Mouse (Mus musculus): ENCODE data around the gene Aldh3b2. TPM values are rescaled to one million over a fixed set of nuclear protein-coding genes. Genes with fewer than 3 reads are reported as not detected.
"Not testable (repeated sequence)": the region's sequence is repeated elsewhere in the genome, so short reads cannot be mapped to it uniquely, and the experiment has no call there.

Gene Aldh3b2
- polyA plus RNA-seq, 1 experiment from 2014 or later: not detected

GRCm38 (mm10) chr19:3952099-3952498 lies 20.0 kb upstream of the Aldh3b2 start:
- ATAC-seq: no peak
- 63% methylated on average over 1 of the region's 1 CpGs for WGBS
- H3K4me1 ChIP-seq: no peaks in the 10 kb centered on the region

DNA sequence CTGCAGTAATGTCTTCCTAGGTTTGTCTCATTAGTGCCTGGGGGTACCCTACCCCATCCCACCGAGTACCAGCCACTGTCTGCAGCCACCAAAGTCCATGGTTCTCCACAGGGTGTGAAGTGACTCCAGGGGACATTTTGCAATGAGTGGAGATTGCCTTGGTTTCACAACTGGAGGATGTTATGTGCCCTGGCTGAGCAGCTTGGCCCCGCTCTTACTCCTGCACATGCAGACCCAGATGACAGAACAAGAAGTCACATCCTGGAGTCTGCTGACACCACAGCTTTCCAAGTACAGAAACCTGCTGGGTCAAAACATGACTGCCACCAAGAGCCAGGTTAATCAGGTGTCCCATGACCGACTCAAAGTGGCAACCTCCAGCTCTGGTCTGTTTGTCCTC lies 17.1 kb upstream of the Aldh3b2 start:
- ATAC-seq: no peak
- H3K9ac ChIP-seq: no peak overlapping the region
- WGBS: 78% methylated on average over 3 of the region's 3 CpGs

More at GRCm38 (mm10) chr19:3952099-3952498, 20.0 kb upstream of the Aldh3b2 start:
- no peak overlapping the region for H3K4me2 ChIP-seq
- no peak overlapping the region for H3K4me3 ChIP-seq
- no peaks in the 10 kb centered on the region for H3K9me3 ChIP-seq (replicated peaks)
- H3K27me3 ChIP-seq: 0 out of 2 replicates have a peak, but pooled peaks cover 3% of the 10 kb centered on the region
- H3K9ac ChIP-seq: no peak overlapping the region
- H3K36me3 ChIP-seq (ENCODE audit: poor library complexity, severe bottlenecking): no peaks in the 10 kb centered on the region
- H3K27ac ChIP-seq: no peak overlapping the region

GRCm38 (mm10) chr19:3955804-3956203 lies 16.3 kb upstream of the Aldh3b2 start:
- Histone ChIP-seq H3K27me3 (0 out of 2 replicates have a peak, but pooled peaks cover 3% of the 10 kb centered on the region), H3K36me3 (ENCODE audit: poor library complexity, severe bottlenecking) (no peaks in the 10 kb centered on the region), H3K4me1 (no peaks in the 10 kb centered on the region), H3K4me3 (no peak overlapping the region), H3K9ac (no peak overlapping the region), H3K9me3 (replicated peaks) (no peaks in the 10 kb centered on the region), H3K4me2 (no peak overlapping the region), H3K27ac (no peak overlapping the region)
- no peak for ATAC-seq
- WGBS: 47% methylated on average over 4 of the region's 4 CpGs

More for the DNA sequence above, 17.1 kb upstream of the Aldh3b2 start:
- Histone ChIP-seq H3K9me3 (replicated peaks) (no peaks in the 10 kb centered on the region), H3K27me3 (0 out of 2 replicates have a peak, but pooled peaks cover 3% of the 10 kb centered on the region), H3K4me3 (no peak overlapping the region), H3K4me1 (no peaks in the 10 kb centered on the region), H3K36me3 (ENCODE audit: poor library complexity, severe bottlenecking) (no peaks in the 10 kb centered on the region), H3K27ac (no peak overlapping the region), H3K4me2 (no peak overlapping the region)

DNA sequence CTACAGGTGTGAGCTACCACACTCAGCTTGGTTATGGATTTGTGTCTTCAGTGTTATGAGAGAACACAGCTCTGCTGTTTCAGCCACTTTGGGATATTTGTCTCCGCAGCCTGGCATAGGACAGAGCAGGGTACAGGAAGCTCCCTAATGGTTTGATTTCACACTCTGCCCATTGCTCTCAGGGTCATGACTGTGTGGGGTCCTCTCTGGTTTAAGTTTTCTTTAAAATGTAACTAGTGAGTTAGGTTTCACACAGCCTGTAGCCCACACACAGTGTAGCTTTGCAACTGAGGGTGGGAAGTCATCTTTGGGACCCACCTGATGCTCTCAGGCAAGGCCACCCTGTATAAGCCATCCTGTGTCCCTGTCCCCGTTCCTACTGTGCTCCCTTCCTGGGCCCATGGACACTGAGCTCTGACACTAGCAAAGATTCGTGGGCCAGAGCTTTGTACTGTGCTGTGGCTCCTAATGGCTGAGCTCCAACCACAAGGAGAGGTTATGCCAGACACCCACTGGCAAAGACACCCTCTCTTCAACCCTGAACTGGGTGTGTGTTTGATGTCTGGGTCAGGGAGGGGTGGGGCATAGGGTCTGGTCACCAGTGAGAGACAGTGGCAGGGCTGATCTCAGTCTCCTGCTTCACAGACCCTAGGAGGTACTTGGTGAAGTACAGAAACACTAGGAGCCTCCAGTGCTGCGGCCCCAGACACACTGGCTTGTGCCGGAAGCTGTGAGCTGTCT lies 14.7 kb upstream of the Aldh3b2 start:
- not testable (repeated sequence) for H3K27me3 ChIP-seq; H3K36me3 ChIP-seq (ENCODE audit: poor library complexity, severe bottlenecking); H3K4me2 ChIP-seq; H3K4me3 ChIP-seq; H3K27ac ChIP-seq; ATAC-seq; H3K4me1 ChIP-seq; H3K9ac ChIP-seq; H3K9me3 ChIP-seq (replicated peaks)
- WGBS: 71% methylated on average over 5 of the region's 5 CpGs

DNA sequence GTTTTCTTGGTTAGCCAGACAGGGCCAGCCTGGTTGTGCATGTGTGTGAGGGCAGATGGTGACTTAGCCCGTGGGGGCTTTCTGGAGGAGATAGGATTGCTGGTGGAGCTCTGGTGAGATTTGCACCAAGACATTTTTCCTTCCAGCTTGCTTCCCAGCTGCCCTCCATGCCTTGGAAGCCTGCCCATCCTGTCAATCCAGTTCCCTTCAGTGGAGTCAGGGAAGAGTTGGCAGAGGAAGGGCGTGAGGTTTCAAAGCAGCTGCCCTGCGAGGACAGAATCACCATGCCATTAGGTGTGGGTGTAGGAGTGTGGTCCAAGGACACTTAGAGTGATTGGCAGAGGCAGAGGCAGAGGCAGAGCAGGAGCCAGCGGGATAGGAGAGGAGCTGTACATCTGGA lies 13.7 kb upstream of the Aldh3b2 start, which contains the start of gene Aldh3b3:
Gene Aldh3b3, plus strand, starts transcription at position 176 of the 400 bp plus-strand sequence.
- Histone ChIP-seq H3K9ac (no peak within 1 kb of the TSS), H3K4me1 (no peaks in the 10 kb centered on the region), H3K27me3 (0 out of 2 replicates have a peak, but pooled peaks cover 3% of the 10 kb centered on the region), H3K9me3 (replicated peaks) (no peaks in the 10 kb centered on the region), H3K4me2 (no peak within 1 kb of the TSS), H3K4me3 (no peak within 1 kb of the TSS), H3K27ac (no peak within 1 kb of the TSS), H3K36me3 (ENCODE audit: poor library complexity, severe bottlenecking) (no peaks in the 10 kb centered on the region)
- 73% methylated on average over 4 of the region's 4 CpGs for WGBS
- ATAC-seq: no peak

GRCm38 (mm10) chr19:3959030-3959429 lies 13.1 kb upstream of the Aldh3b2 start:
- H3K4me3 ChIP-seq: no peak overlapping the region
- no peak for ATAC-seq
- no peak overlapping the region for H3K27ac ChIP-seq
- H3K9me3 ChIP-seq (replicated peaks): no peaks in the 10 kb centered on the region
- H3K4me2 ChIP-seq: no peak overlapping the region
- no peaks in the 10 kb centered on the region for H3K36me3 ChIP-seq (ENCODE audit: poor library complexity, severe bottlenecking)
- H3K27me3 ChIP-seq: 0 out of 2 replicates have a peak, but pooled peaks cover 3% of the 10 kb centered on the region
- H3K9ac ChIP-seq: no peak overlapping the region
- no peaks in the 10 kb centered on the region for H3K4me1 ChIP-seq

DNA sequence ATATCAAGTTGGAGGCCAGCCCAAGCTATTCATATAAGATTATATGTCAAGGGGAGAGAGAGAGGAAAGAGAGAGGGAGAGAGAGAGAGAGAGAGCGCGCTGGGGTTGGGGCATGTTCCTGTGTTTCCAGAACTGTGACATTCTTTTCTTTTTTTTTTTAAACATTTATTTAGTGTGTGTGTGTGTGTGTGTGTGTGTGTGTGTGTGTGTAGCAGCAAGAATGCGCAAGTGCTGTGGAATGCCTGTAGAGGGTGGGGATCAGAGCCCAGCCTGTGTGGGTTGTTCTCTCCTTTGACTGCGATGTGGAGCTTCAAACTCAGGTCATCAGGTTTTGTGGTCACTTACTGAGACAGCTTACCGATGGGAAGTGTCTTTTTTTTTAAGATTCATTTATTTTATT lies 11.9 kb upstream of the Aldh3b2 start:
- no peak overlapping the region for H3K4me3 ChIP-seq
- H3K27me3 ChIP-seq: 0 out of 2 replicates have a peak, but pooled peaks cover 3% of the 10 kb centered on the region
- no peak overlapping the region for H3K9ac ChIP-seq
- WGBS: 88% methylated on average over 5 of the region's 5 CpGs
- ATAC-seq: no peak
- no peak overlapping the region for H3K4me2 ChIP-seq
- H3K27ac ChIP-seq: no peak overlapping the region
- H3K9me3 ChIP-seq (replicated peaks): no peaks in the 10 kb centered on the region
- no peaks in the 10 kb centered on the region for H3K36me3 ChIP-seq (ENCODE audit: poor library complexity, severe bottlenecking)
- no peaks in the 10 kb centered on the region for H3K4me1 ChIP-seq

GRCm38 (mm10) chr19:3961805-3962204 lies 10.3 kb upstream of the Aldh3b2 start:
- ATAC-seq: peak; percentile 33; the same call in 1 of the 2 replicates
- H3K9me3 ChIP-seq (replicated peaks); H3K27me3 ChIP-seq; H3K9ac ChIP-seq; H3K36me3 ChIP-seq (ENCODE audit: poor library complexity, severe bottlenecking); H3K4me1 ChIP-seq; H3K4me2 ChIP-seq; H3K27ac ChIP-seq; H3K4me3 ChIP-seq: not testable (repeated sequence)
- 79% methylated on average over 6 of the region's 6 CpGs for WGBS

GRCm38 (mm10) chr19:3962469-3962868 lies 9.7 kb upstream of the Aldh3b2 start:
- H3K9me3 ChIP-seq (replicated peaks): no peaks in the 10 kb centered on the region
- no peaks in the 10 kb centered on the region for H3K27me3 ChIP-seq
- no peak overlapping the region for H3K4me3 ChIP-seq
- H3K4me1 ChIP-seq: no peaks in the 10 kb centered on the region
- H3K9ac ChIP-seq: no peak overlapping the region
- H3K4me2 ChIP-seq: no peak overlapping the region
- no peaks in the 10 kb centered on the region for H3K36me3 ChIP-seq (ENCODE audit: poor library complexity, severe bottlenecking)
- no peak for ATAC-seq
- 14% methylated on average over 2 of the region's 2 CpGs for whole genome bisulfite sequencing
- H3K27ac ChIP-seq: no peak overlapping the region

GRCm38 (mm10) chr19:3964030-3964429 lies 8.1 kb upstream of the Aldh3b2 start:
- Histone ChIP-seq H3K36me3 (ENCODE audit: poor library complexity, severe bottlenecking) (no peaks in the 10 kb centered on the region), H3K4me2 (no peak overlapping the region), H3K27me3 (no peaks in the 10 kb centered on the region), H3K9ac (no peak overlapping the region), H3K27ac (no peak overlapping the region), H3K9me3 (replicated peaks) (no peaks in the 10 kb centered on the region), H3K4me1 (no peaks in the 10 kb centered on the region), H3K4me3 (no peak overlapping the region)
- WGBS: 81% methylated on average over 4 of the region's 4 CpGs
- no peak for ATAC-seq

DNA sequence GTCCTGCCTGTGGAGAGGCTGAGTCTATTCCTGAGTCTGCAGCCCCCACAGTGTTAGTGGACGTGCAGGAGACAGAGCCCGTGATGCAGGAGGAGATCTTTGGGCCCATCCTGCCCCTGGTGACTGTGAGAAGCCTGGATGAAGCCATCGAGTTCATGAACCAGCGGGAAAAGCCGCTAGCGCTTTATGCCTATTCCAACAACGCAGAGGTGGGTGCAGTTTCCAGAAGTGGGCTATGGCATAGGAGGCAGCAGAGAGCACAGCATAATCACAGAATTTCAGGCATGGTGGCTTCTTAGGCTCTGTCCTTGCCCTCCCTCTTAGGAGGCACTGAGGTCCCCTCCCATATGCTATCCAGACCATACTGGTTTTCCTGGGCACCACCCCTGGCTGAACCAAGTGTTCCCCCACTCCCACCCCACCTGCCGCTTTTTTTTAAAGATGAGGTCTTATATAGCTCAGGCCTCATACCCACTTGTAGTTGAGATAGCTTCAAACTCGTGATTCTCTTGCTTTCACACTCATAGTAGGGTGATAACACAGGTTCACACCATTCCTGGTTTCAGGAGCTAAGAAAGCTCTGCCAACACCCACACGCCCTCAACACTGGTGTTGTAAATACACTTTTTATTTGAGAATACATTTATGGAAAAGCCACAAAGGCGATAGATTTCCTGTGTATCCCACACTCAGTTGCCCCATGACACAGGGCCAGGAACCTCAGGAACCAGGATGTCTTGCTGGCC lies 5.6 kb upstream of the Aldh3b2 start:
- Histone ChIP-seq H3K9me3 (replicated peaks) (no peaks in the 10 kb centered on the region), H3K9ac (no peak overlapping the region), H3K36me3 (ENCODE audit: poor library complexity, severe bottlenecking) (no peaks in the 10 kb centered on the region), H3K27ac (no peak overlapping the region), H3K4me2 (no peak overlapping the region), H3K4me3 (no peak overlapping the region), H3K27me3 (no peaks in the 10 kb centered on the region), H3K4me1 (no peaks in the 10 kb centered on the region)
- no peak for ATAC-seq
- 69% methylated on average over 11 of the region's 11 CpGs for WGBS

DNA sequence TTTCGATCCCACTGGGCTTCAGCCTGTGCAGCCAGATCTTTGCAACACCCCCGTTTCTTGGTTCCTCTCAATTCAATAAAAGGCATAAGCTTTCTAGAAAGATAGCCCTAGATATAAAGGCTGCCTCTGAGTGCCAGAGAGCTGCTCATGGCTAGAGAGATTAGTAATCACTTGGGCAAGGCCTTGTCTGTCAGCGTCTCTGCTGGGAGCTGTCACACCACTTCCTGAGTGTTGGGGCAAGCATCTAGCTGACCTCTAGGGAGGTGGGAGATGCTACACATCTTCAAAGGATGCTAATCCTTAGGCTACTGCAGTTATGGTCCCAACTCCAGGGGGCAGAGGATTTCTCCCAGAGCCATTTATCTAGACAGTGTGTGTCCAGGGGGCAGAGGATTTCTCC lies 4.9 kb upstream of the Aldh3b2 start:
- ATAC-seq: no peak
- 79% methylated on average over 3 of the region's 3 CpGs for WGBS
- no peak overlapping the region for H3K9ac ChIP-seq
- no peaks in the 10 kb centered on the region for H3K9me3 ChIP-seq (replicated peaks)
- no peak overlapping the region for H3K4me3 ChIP-seq
- H3K27me3 ChIP-seq: no peaks in the 10 kb centered on the region
- no peak overlapping the region for H3K27ac ChIP-seq
- H3K4me1 ChIP-seq: no peaks in the 10 kb centered on the region
- no peak overlapping the region for H3K4me2 ChIP-seq
- H3K36me3 ChIP-seq (ENCODE audit: poor library complexity, severe bottlenecking): no peaks in the 10 kb centered on the region

Data from forebrain, embryonic 13.5 days (tissue).